Mouse (Mus musculus) forelimb bud, embryonic 11.5 days (tissue): ENCODE measurements around the gene Rnpepl1.
"Not testable (repeated sequence)": the region's sequence is repeated elsewhere in the genome, so short reads cannot be mapped to it uniquely, and the experiment has no call there.

ENCODE experiments used
- DNase-seq: peaks from one replicate; pipeline ENCODE4 v3.0.0-alpha.2; 2012; ENCODE audit warnings: low read depth, low spot score

Gene Rnpepl1

GRCm38 (mm10) chr1:92937797-92938196 is 27.2 kb downstream of the Rnpepl1 start:
- no peak for DNase-seq

GRCm38 (mm10) chr1:92939746-92940145 is 29.2 kb downstream of the Rnpepl1 start:
- DNase-seq, result no peak

DNA sequence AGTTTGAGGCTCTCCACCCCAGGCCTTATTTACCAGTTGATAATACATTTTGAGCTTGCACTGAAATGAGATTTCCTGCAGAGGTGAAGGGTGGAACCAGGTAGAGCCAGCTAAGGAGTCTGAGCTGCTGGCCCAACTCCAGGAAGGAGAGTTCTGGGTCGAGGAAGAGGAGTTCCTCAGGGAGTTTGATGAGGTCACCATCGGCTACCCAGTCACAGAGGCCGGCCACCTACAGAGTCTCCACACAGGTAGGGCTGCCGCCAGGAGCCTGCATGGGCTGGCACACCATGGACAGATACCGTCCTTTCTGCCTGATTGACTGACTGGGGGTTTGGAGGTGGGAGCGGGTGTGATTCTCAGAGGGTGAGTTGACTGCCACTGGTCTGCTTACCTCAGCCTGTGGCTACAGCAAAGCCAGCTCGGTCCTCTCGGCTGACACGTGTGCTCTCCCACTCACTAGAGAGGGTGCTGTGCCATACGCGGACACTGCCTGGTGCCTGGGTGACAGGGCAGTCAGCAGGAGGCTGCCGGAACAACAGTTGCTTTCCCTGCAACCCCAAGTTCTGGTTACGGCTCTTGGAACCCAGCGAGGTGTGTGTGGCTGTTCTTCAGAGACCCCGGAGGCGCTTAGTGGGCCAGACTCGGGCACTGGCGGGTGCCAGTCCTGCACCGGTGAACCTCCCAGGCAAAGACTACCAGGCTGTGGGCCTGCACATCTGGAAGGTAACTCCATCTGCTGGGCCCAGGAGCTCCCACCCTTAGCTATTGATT is 32.8 kb downstream of the Rnpepl1 start:
- no peak for DNase-seq

- no peak for DNase-seq
Measured at GRCm38 (mm10) chr1:92947966-92948365, 37.4 kb downstream of the Rnpepl1 start.

- no peak for DNase-seq
Measured at GRCm38 (mm10) chr1:92949426-92949825, 38.8 kb downstream of the Rnpepl1 start.

DNA sequence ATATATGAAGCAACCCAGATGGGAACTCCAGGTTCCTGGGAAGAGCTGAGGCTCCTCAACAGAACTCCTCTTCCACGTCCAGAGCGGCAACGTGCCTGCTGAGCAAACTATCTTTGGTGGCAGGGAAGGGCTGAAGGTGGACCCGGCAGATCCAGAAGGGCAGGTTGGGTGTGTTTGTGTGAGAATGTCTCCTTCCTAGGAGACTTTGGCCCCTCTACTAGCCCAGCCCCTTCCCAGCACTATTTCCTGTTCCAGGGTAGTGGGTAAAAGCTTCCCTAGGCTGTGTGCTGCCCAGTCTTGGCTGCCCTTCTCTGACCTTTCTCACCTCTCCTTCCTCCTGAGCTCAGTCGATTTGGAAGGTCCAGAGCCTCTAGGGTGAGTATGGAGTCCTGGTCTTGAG is 40.0 kb downstream of the Rnpepl1 start, which contains the start of gene Gpr35:
Gpr35 (plus strand) TSS at position 259 of the 400 bp plus-strand sequence.
- no peak for DNase-seq

DNA sequence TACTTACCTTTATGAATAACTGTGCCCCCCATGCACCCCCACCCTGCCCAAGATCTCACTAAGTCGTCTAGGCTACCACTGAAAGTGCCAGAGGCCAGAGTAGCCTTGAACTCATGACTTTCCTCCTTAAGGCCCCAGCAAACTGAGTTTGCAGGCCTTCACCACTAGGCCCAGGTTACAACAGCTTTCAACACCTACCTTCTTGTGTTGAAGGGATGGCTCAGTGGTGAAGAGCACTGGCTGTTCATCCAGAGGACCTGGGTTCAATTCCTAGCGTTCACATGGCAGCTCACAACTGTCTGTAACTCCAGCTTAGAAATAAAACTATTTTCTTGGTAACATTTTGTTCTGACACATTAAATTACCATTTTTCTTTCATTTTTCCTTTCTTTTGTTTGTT is 43.1 kb downstream of the Rnpepl1 start:
- DNase-seq, result no peak

GRCm38 (mm10) chr1:92956571-92957335 is 46.2 kb downstream of the Rnpepl1 start:
- DNase-seq, result not testable (repeated sequence)

GRCm38 (mm10) chr1:92958999-92959398 is 48.4 kb downstream of the Rnpepl1 start:
- DNase-seq, result no peak

DNA sequence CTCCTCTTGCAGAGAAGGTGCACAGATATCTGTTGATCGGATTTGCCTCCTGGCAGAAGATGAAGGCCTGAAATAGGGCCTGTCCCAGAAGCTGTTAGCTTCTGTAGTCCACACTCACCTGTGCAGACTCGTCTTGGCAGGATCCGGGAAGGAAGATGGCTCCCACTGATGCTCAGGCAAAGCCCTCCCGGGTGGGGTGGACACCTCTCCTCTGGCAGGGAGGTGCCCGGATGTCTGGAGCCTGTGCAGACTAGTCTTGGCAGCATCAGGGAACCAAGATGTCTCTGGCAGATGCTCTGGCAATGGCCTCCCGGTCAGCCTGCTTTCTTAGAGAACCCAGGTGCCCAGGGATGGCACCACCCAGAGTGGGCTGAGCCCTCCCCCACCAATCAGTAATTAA is 60.2 kb downstream of the Rnpepl1 start:
- not testable (repeated sequence) for DNase-seq

DNA sequence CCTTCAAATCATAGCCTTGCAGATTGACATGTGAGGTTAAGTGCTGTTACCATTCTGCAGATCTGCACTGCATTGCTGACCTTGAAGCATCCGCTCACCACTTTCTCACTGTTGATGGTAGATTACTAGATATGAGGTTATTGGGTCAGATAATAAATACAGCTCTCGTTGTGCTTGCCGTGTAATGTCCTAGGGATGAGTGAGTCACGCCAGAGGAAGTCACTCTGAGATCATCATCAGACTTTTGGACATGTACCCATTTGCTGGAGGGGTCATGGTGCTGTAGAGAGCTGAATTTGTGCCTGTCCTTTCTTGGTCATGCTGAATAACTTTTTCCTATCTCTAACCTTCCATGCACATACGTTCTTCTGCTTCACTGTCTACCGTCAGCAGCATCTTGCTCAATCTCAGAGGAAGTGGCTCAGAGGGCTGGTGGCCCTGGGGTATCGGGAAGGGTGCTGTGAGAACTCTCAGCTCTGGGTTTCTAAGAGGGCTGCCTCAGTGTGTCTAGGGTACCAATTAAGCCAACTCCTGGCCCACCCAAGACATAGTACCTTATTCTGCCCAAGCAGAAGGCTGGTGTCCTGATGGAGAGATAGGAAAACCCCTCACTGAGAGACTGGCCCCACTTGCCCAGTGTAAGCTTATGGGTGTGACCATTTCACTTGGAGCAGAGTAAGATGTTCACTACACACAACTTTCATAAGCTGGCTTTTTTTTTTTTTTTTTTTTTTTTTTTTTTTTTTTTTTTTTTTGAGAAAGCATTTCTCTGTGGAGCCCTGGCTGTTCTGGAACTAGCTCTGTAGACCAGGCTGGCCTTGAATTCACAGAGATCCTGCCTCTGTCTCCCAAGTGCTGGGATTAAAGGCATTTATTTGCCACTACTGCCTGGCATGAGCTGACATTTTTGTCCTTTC is 61.6 kb downstream of the Rnpepl1 start:
- DNase-seq, result no peak

GRCm38 (mm10) chr1:92972854-92973253 is 62.3 kb downstream of the Rnpepl1 start:
- no peak for DNase-seq
